Mouse (Mus musculus) neural tube, embryonic 10.5 days (tissue): Measurements from ENCODE around the gene Atp8b5.

Source experiments
- DNase-seq: peaks from one replicate; pipeline ENCODE4 v3.0.0-alpha.2; 2017; ENCODE audit warnings: low spot score; ENCODE audit errors: extremely low spot score

The Atp8b5 gene

GRCm38 (mm10) chr4:43266623-43267322 is at the start of gene Atp8b5:
Gene Atp8b5 (plus strand): TSS chr4:43267159.
- peak; percentile 74 for DNase-seq

- no peak for DNase-seq
Observed at GRCm38 (mm10) chr4:43217997-43218396, 49.0 kb upstream of the Atp8b5 start.

GRCm38 (mm10) chr4:43231821-43232220 is 35.1 kb upstream of the Atp8b5 start:
- DNase-seq, result no peak

DNA sequence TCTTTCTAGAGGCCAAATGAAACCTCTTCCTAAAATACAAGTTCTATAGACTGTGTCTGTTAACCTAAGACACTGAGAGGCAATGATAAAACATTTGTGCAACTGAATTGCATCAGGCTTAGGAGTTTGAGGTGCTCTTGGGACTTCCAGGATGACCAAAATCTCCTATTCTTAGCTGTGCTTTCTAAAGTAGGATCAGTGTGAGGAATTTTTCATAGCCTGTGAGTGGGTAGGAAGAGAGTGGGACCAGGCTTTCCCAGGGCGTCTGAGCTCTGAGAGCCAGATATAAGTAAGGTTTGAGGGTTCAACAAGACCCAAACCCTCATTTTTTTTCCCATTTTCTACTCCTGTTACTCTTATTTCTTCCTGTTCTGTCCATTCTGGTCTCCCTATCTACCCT is 34.0 kb upstream of the Atp8b5 start:
- DNase-seq, result no peak

DNA sequence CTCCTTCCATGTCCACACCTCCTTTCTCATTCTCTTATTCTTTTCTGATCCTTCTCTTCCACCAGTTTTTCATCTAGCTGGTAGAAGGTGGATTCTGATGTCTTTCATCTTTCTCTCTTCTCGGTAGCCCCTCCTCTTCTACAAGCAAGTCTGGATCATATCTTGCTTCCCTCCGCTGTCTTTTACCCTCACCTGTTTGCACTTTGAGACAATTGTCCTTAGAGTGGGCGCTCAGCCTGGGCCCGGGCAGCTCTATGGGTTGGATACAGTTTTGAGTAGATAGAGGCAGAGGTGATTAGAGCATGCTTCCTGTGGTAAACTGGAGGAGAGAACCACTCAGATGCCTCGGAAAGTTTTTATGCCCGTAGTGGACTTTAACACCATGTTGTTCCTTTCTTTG is 33.5 kb upstream of the Atp8b5 start:
- no peak for DNase-seq

GRCm38 (mm10) chr4:43236898-43237297 is 30.1 kb upstream of the Atp8b5 start:
- no peak for DNase-seq

GRCm38 (mm10) chr4:43240716-43241115 is 26.2 kb upstream of the Atp8b5 start:
- no peak for DNase-seq

GRCm38 (mm10) chr4:43244022-43244421 is 22.9 kb upstream of the Atp8b5 start:
- no peak for DNase-seq

GRCm38 (mm10) chr4:43245776-43246175 is 21.2 kb upstream of the Atp8b5 start:
- no peak for DNase-seq

DNA sequence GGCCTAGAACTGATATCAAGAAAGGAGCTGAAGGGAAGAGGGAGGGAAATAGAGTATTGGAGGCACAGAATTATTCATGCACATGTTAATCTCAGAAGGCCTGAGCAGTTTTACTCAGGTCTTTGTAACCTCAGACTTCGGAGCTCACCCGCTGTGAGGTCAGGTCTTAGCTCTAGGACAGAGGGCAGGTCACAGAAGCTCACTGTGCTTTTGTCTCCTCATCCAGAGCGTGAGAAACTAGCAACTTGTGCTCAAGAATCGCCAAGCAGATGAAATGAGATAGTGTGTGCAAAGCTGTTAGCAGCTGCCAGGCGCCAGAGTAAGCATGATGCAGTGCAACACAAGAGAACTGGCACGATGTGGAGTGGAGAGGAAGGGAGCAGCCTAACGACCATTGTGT is 18.9 kb upstream of the Atp8b5 start:
- DNase-seq, result peak; percentile 16

- DNase-seq, result no peak
Observed at GRCm38 (mm10) chr4:43248909-43249308, 18.1 kb upstream of the Atp8b5 start.

DNA sequence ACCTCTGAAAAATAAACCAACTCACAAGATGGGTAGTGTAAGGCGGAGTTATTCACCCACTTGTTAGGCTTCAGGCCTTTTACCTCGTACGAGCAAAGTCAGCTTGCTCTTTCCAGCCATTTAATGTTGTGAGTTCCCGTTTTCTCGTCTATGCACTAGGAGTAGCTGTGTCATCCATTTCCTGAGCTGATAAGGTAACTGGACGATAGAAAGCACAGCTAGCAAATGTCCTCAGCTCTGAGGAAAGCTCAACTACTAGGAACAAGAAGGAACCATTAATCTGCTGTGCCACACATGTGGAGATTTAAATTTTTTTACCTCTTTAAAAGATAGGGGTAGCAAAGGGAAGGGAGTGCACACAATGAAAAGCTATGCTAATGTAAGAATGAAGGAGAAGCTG is 15.7 kb upstream of the Atp8b5 start:
- no peak for DNase-seq

DNA sequence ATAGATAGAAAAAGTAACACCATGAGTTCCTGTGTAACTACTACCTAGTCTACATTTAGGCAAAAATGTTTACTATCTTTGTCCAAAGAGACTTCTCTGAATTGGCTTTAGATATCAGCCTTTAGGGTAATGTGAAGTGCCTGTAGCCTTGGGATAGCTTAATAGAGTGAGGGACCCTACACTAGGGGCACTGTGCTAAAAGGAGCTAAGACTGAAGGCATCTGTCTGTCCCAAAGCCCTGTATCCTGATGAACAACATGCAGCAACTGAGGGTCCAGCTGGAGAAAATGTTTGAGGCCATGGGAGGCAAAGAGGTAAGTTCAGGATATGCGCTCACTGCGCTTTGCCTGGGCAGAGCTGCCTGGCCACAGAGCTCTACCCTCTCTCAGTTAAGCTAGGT is 9.9 kb upstream of the Atp8b5 start:
- DNase-seq, result no peak

DNA sequence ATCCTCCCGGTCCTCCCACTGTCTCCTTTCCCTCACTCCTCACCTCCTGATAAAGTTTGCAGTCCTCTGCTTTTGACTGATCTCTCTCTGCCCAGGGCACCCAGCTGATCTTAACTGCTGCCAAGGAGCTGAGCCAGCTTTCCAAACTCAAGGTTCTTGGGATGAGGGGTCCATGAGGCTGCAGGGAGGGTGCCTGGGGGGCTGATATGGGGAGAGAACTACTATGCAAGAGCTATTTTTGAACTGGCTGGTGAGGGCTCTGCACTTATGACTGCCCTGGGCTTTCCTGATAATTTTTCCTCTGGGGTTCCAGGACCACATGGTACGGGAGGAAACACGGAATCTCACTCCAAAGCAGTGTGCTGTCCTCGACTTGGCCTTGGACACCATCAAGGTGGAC is 8.4 kb upstream of the Atp8b5 start:
- DNase-seq, result no peak

DNA sequence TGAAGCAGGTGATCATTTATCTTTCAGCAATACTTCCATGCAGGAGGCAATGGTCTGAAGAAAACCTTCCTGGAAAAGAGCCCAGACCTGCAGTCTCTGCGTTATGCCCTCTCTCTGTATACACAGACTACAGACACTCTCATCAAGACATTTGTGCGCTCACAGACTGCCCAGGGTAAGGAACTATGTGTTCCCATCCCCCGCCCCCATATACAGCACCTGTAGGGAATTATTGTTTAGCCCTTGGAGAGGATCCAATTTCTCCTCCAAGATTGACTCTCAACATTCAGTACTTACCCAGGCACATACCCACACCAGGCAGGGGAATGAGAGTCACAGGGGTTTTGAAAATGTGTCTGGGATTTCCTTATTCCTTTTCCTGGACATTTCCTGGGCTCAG is 7.5 kb upstream of the Atp8b5 start:
- no peak for DNase-seq

GRCm38 (mm10) chr4:43260096-43260495 is 6.9 kb upstream of the Atp8b5 start:
- DNase-seq, result no peak

GRCm38 (mm10) chr4:43262821-43263220 is 4.1 kb upstream of the Atp8b5 start:
- DNase-seq, result no peak

- no peak for DNase-seq
Observed at GRCm38 (mm10) chr4:43266146-43266545, 813 bp upstream of the Atp8b5 start.

DNA sequence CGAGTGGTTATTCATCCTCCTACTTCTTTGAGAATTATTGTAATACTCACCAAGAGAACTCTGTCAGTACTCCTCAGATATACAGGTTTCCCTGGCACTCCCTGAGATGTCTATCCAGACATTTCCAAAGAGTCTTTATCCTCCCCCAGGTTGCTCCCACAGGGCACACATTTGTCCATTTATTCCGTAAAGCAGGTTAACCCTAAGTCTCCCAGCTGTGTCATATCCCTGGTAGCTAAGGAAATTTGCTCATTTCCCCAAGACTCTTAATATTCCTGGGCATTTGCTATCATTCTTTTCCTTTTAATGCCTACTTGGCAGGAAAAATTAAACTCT is 332 bp downstream of the Atp8b5 start:
- DNase-seq, result no peak

DNA sequence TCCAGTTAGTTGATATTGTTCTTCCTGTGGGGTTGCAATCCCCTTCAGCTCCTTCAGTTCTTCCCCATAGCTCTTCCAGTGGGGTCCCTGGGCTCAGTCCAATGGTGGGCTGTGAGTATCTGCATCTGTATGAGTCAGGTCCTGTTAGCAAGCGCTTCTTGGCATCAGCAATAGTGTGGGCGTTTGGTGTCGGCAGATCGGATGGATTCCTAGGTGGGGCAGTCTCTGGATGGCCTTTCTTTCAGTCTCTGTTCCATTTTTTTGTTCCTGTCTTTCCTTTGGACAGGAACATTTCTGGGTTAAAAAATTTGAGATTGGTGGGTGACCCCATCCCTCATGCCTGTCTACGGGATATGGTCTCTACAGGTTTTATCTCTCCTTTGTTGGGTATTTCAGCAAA is 18.5 kb downstream of the Atp8b5 start:
- no peak for DNase-seq

GRCm38 (mm10) chr4:43287305-43287704 is 20.3 kb downstream of the Atp8b5 start:
- no peak for DNase-seq

- peak; percentile 16 for DNase-seq
Observed at GRCm38 (mm10) chr4:43294001-43294400, 27.0 kb downstream of the Atp8b5 start.

GRCm38 (mm10) chr4:43309696-43310338 is 42.9 kb downstream of the Atp8b5 start:
- peak; percentile 58 for DNase-seq
